Mouse (Mus musculus) lung, postnatal 10 days (tissue): ENCODE measurements around the gene Casc4.

ENCODE experiments used
- DNase-seq: peaks from one replicate; pipeline ENCODE4 v3.0.0; 2021

The Casc4 gene

GRCm38 (mm10) chr2:121866632-121867050 lies at the start of gene Casc4:
Gene Casc4, plus strand, starts transcription at chr2:121866970.
- peak; percentile 97 for DNase-seq

DNA sequence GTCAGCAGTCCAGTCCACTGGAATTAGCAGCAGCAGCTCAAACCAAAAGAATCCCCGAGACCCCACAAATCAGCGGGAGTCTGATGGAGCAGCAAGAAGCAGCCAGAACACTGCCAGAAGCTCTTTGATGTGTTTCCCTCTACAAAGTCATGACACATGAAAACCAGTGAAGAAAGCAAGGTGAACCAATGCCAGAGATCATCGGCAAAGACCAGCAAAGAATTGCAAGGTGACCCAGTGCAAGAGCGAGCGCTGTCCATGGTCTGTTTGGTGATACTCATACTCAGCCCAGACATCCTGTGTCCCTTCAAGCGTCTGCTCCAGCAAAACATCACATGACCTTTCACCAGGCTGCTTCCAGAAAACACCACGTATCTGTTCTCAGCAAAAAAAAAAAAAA lies 45.0 kb upstream of the Casc4 start:
- no peak for DNase-seq

DNA sequence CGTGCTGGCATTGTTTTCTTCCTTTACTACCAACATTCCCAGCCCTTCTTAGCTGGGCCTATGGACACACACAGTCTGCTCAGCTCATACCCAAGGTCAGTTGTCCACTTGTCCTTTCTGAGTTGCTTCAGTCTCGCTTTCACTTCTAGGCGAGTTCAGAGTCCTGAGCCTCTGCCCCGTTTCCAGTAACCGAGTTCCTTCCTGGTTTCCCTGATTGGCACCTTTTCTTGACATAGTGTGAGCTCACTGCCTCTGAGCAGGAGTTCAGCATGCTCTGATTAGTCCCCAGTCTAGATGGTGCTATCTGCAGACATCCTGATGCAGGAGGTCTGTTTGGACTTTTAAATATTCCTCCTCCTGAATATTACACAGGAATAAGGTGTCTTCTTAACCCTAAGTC lies 42.1 kb upstream of the Casc4 start:
- no peak for DNase-seq

- DNase-seq, result no peak
These were observed 40.6 kb upstream of the Casc4 start for GRCm38 (mm10) chr2:121826189-121826588.

GRCm38 (mm10) chr2:121828411-121828810 lies 38.4 kb upstream of the Casc4 start:
- DNase-seq, result no peak

DNA sequence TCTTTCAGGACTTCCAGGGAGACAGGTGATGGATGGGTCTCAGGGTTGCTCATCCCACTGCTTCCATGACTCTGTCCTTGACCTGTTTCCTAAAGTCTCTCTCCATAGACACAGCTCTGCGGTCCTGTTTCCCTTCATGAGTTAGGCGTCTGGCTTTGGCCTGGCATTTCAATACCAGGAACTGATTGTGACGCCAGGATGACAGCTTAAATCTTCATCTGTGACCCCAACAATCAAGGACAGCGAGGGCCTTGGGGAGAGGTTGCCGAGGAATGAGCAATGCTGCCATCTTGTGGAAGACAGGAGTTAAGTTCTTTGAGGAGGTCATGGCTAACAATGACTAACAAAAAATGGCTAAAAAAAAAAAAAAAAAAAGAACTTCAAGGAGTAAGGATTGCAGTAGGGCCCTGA lies 34.3 kb upstream of the Casc4 start:
- DNase-seq, result peak; percentile 75

- no peak for DNase-seq
These were observed 31.8 kb upstream of the Casc4 start for GRCm38 (mm10) chr2:121834926-121835325.

- no peak for DNase-seq
These were observed 25.3 kb upstream of the Casc4 start for GRCm38 (mm10) chr2:121841453-121841852.

- DNase-seq, result no peak
These were observed 24.5 kb upstream of the Casc4 start for GRCm38 (mm10) chr2:121842249-121842648.

- no peak for DNase-seq
These were observed 20.7 kb upstream of the Casc4 start for GRCm38 (mm10) chr2:121846050-121846449.

DNA sequence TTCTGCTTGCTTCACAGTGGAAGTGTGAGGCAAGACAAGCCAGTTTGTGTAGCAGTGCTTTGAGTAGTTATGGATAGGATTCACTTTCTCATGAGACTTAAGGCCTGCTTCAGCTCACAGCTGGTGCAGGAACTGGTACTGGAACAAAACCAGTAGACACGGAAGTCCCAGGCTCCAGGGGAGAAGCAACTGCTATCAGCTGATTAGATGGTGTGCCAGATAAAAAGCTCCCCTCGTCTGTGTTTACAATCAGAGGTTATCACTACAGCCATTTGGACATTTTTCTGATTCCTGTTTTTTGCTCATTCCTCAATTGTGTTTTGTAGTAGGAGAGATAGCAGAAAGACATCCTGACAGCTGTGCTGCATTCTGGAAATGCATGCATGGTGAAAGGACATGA lies 14.7 kb upstream of the Casc4 start:
- DNase-seq, result peak; percentile 13

GRCm38 (mm10) chr2:121853974-121854373 lies 12.8 kb upstream of the Casc4 start:
- DNase-seq, result no peak

GRCm38 (mm10) chr2:121859380-121859980 lies 7.3 kb upstream of the Casc4 start:
- no peak for DNase-seq

DNA sequence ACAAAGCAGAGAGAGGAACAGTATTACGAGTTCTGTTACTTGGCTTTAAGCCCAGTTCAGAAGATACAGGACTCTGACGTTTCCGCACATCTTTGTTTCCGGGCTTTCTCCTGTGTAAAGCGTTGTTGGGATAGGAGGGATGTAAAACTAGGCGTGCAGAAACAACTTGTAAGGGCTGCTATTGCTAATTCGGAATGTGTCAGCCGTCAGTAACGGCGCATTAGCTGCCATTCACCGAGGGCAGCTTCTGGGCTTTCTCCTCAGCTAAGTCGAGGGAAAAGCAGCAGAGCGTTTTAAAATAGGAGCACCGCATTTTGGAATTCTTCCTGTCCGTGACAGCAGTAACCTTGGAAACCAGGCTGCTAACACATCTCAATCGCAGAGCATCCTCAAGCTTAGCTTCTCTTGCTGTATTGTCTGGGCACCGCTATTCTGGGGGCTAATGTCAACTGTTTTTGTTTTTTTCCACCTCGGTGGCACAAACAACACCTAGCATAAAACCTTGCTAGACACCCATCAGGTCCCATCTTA lies 634 bp upstream of the Casc4 start:
- DNase-seq, result peak; percentile 24

- no peak for DNase-seq
These were observed 520 bp downstream of the Casc4 start for GRCm38 (mm10) chr2:121867051-121867928.

GRCm38 (mm10) chr2:121879506-121879905 lies 12.7 kb downstream of the Casc4 start:
- DNase-seq, result no peak

DNA sequence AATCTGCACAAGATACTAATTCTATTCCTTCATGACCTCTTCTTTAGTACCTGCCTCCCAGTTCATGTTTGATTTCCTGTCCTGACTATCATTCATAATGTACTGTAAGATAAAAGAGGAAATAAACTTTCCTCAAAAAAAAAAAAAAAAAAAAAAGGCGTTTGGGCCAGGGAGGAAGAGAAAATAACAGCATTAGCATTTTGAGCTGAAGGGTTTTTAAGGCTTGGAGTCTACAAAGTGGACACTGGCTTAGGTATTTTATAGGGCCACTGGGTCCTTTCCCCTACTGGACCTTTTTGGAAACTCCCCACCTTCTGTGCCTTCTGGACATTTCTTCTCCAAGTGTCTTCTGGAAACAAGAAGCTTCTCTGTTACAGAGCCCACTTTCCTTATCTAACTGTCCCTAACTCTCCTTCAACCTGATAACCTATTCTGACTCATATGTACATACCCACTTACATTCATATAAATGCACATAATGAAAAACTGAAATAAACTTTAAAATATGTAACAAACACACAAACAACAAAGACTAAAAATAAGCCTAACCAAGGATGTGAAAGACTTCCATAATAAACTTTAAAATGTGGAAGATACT lies 18.8 kb downstream of the Casc4 start:
- no peak for DNase-seq

DNA sequence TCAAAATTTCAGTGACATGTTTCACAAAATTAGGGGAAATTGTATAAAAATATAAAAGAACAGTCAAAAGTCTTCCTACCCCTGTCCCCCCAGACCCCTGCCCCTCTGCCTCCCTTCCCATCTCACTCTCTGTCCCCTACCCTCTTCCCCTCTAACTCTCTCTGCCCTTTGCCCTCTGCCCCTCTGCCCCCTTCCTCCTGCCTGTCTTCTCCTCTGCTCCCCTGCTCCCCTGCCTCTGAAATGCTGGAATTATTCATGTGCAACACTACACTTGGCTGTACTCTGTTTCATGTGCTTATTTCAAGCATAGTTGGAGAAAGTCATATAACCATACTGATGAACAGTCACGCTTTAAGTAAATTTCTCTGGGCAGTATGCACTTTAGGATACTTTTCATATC lies 19.6 kb downstream of the Casc4 start:
- DNase-seq, result no peak

- DNase-seq, result no peak
These were observed 22.1 kb downstream of the Casc4 start for GRCm38 (mm10) chr2:121888720-121889497.

DNA sequence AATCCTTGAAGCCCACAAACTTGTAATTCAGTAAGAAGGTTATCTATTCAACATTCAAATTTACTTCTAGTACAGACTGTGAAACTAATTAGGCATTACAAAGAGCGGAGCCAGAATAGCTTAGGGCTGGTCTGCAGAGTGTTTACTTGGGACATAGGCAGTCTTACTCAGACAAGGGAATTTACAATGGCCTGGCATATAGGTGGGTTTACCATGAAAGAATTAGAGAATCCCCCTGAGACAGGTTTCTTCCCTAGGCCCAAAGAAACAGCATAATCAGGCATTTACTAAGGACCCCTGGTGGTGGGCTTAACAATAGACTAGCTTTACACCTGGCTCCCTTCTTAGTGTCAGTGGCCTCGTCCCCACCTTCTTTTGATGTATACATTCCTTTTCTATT lies 28.5 kb downstream of the Casc4 start:
- DNase-seq, result no peak

- DNase-seq, result no peak
These were observed 30.1 kb downstream of the Casc4 start for GRCm38 (mm10) chr2:121896825-121897224.

DNA sequence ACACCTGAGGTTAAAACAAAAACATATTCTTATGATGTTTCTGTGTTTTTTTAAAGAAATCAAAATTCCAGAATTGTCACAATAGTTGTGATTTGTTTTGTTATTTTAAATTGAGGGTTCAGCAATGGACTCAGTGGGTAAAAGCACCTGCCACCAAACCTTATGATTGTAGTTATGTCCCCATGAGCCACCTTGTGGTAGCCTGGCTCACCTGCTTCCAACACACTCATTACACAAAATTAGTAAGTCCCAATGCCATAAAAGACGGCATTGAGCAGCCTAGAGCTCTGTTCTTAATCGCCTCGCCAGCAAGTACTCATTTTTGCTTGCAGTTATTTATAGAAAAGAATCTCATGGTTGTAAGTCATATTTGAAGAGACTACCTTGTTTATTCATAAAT lies 43.2 kb downstream of the Casc4 start:
- no peak for DNase-seq
